Mouse (Mus musculus) adrenal gland, postnatal 36 days (tissue): ENCODE measurements around the gene Nup62cl. TPM values are rescaled to one million over a fixed set of nuclear protein-coding genes. Genes with fewer than 3 reads are reported as not detected.

ENCODE experiments used
- DNase-seq, 2 experiments: peaks; one replicate each; pipeline ENCODE4 v3.0.0; 2021; ENCODE audit warnings: mixed read lengths in 1 of 2
- long read RNA-seq, 2 experiments: library from polyadenylated mRNA; stranded (forward); transcript quantifications; one replicate each; pipeline ENCODE4 v2.0.0; 2021; ENCODE audit warnings: borderline sequencing depth in 2 of 2
- total RNA-seq, 2 experiments: library from RNA; stranded (reverse); gene quantifications; 2 replicates each; pipeline ENCODE4 v1.2.3; 2021

Gene Nup62cl
- total RNA-seq, result 10 to 100 TPM in 1 of 2 experiments, 1 to 10 TPM in 1; 6.6 to 26.5 TPM
- long read RNA-seq, experiment 1, partial matches to known transcripts, result 1 of 5 reads
- long read RNA-seq, experiment 1, other reads (novel, unspliced or antisense), result 4 of 5 reads
- long read RNA-seq, experiment 2, partial matches to known transcripts, result 0 of 5 reads
- long read RNA-seq, experiment 2, other reads (novel, unspliced or antisense), result 3 of 5 reads

DNA sequence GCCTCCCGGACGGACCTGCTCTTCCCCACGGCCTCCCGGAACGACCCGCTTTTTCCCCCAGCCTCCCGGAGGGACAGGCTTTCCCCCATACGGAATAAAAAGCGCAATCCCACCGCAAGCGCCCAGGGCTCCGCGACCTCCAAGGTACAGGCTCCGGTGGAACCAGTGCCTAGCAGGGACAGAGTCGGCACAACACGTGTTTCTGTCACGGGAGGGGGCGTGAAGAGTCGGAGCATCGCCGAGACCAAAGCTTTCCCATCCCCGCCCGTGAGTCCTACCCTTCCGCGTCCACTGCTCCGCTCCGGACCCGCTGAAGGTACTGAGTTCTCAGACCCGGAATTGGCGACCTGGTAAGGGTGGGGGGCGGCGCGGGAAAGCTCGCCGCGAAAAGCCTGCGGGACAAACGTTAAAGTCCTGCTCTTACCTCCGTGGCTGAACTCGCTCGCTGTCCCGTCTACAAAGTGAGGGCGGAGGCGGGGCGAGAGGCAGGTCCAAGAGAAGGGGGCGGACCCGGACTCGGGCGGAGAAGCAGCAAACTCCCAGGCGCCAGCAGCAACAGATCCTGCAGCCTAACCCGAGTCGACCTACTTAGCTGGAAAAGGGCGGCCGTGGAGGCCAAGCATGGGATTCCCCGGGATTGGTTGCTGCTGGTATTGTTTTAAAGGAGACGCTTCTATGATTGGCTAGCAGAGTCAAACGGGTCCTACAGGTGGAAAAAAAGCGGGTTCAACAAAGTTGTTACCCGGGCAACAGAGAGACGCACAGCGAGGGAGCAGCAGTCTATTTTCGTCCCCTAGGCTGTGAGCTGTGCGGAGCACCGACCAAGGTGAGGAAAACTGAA, at the start of gene Nup62cl, which contains the start of gene Pih1h3b:
Gene Nup62cl, minus strand, starts transcription at position 578 of the 841 bp plus-strand sequence.
Gene Pih1h3b, plus strand, starts transcription at position 745 of the 841 bp plus-strand sequence.
- peak; percentile 84 for DNase-seq

DNA sequence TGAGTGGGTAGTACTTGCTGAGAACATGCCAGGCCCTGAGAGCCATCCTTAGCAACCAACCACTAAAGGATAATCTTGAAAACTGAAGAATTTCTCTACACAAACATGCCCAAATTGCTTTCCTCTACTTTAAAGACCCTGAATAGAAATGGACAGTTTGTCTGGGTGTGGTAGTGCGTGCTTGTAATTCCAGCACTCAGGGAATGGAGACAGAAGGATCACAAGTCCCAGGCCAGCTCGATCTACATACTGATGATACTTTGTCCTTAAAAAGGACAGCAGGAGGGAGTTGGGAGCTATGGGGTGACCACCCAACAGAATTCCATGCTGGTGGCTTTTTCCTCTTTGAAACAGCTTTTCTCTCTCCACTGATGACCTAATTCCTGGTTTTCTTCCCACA, 31.6 kb upstream of the Nup62cl start:
- DNase-seq, result no peak

DNA sequence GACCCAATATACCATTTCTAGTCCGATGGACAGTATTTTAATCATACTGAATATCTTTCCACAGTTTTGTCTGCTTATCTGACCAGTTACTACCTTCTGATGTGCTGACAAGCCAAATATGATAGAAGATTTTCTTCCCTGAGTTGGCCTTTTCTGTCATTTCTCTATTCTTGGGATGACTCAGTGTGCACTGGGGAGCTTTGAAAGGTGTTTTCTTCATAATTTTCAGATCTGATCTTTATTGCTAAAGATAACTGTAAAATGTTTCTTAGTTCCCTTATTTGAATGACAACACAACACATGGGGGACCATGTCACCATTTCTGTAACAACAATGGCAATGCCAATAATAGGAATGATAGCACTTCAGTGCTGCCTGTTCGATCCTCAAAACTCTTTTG, 20.0 kb upstream of the Nup62cl start:
- DNase-seq, result no peak

DNA sequence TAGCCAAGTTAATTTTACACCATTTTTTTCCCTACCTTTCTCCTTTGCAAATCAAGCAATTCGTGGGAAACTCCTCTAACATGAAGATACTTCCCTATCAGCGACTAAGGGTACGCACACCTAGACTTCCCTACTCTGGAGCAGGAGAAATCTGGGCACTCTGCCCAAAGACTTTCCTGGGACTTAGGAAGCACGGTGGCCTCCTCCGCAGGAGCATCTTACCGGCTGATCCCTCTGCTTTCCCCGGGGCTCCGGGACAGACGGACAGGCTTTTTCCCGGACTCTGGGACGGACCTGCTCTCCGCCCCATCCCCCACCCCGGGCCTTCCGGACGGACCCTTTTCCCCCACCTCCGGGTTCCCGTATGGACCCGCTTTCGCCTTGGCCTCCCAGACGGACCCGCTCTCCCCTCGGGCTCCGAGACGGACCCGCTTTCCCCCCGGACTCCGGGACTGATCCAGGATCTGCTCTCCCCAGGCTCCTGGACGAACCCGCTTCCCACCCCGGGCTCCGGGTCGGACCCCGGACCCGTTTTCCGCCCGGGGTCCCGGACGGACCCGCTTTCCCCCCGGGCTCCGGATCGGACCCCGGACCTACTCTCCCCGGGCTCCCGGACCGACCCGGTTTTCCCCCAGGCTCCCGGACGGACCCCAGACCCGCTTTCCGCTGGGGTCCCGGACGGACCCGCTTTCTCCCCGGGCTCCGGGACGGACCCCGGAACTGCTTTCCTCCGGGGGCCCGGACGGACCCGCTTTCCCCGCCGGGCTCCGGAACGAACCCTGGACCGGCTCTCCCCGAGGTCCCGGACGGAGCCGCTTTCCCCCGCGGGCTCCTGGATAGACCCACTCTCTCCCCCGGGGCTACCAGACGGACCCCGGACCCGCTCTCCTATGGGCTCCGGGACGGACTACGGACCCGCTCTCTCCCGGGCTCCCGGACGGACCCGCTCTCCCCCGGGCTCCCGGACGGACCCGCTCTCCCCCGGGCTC, 1.3 kb downstream of the Nup62cl start:
- peak; percentile 9 to 33 for DNase-seq

DNA sequence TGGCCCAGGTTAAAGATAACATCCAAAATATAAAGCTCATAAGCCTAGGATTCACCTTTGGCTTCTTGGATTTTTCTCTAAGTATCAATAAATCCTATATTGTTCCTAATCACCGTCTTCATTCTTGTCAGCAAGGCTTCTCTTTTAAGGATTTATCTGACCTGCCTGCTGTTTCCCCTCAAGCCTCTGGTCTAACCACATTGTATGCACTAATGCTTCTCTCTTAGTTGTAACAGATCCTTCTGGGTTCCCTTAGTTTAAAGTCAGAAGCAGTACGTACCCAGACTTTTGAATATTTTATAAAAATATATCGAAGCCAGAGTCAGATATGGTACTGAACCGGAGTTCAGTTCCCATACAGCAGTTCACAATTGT, 63.8 kb downstream of the Nup62cl start:
- DNase-seq, result no peak

DNA sequence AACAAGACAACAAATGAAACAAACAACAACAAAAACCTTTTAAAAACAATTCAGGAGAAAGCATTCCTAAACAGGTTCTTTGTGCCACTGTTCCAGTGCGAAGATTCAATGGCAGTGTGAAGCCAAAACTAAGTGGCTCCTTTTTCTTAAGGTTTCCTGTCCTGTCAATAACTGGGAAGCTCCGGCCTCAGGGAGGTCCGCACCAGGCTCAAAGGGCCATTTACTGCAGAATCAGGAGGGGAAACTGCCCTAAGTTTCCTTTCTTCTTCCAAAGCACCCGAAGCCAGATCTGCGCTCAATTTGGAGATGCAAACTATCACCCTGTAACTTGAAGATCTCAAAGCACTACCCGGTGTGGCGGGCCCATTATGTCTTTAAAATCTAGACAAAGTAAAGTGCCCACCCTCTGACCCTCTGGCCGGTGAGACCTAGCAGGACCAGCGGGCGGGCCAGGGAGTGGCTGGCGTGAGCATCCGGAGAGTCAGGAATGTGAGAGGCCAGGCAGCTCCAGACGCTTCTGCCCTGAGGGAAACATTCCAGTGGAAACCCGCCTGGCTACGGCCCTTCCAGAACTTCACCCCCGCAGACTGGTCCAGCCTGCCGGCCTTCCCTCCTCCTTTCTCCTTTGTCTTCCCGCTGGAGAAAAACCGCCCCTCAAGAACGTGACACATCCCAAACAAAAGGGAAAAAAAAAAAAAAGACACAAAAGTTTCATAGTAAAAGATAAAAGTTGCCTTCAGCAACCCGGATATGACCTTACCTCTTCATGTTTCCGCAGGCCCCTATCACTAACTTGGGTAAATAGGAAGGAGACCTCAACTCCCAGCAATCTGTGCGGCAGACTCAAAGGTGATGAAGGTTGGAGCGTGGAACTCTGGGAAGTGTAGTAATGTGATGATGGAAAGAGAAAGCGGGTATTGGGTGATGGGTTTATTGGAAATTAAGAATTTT, 64.5 kb downstream of the Nup62cl start, which contains the start of gene Rbm41:
Gene Rbm41, minus strand, starts transcription at position 856 of the 951 bp plus-strand sequence.
- peak; percentile 42 to 60 for DNase-seq

DNA sequence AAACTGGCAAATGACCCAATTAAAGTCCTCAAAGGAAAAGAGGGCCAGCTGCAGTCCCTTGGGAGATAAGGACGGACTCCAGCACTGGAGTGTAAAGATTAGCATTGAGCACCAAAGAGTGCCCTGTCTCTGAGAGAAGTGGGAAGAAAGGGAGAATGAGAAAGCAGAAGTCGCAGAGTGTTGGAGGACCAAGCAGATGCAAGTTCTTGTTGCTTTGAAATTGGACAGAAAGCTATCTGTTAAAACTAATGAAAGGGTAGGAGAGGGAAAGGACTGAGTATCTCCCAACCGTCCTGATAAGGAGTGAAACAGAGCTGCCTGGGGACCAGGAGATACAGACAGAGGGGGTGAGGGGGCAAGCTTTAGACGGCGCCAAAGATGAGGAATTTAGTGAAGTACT, 80.4 kb downstream of the Nup62cl start:
- DNase-seq, result no peak

Other genes starting within 250 kb of the Nup62cl start
- 10 to 100 TPM in 1 of 2 experiments, 1 to 10 TPM in 1; 6.1 to 10.6 TPM for gene Morc4, start 191.0 kb downstream of the Nup62cl start, total RNA-seq
- gene Rbm41, start 64.1 kb downstream of the Nup62cl start, total RNA-seq, result 1 to 10 TPM; 7.1 to 9.2 TPM
- gene Pih1h3b, start 167 bp upstream of the Nup62cl start, total RNA-seq, result not detected